Mouse (Mus musculus) ES-Bruce4 (cell line): ENCODE measurements at regions not wholly inside any gene's neighbourhood (a gene's known extent, or its start where the extent isn't known, plus 50 kb on each side); places are given as distances from the start of the nearest gene placed in this dataset.

Experiments
- CTCF ChIP-seq: IDR thresholded peaks from one replicate; pipeline ENCODE4 v1.8.1; 2011; ENCODE audit warnings: low read depth, low read length
- POLR2A ChIP-seq: IDR thresholded peaks from one replicate; pipeline ENCODE4 v1.8.1; 2011; ENCODE audit warnings: low read length; ENCODE audit not compliant: insufficient read depth

- TF ChIP-seq CTCF (no peak), POLR2A (no peak)
Measured at GRCm38 (mm10) chr12:47220016-47220415, 401.3 kb upstream of the Nova1 start.
